Mouse (Mus musculus) ES-Bruce4 (cell line): ENCODE data around the gene Foxo3.

Experiments
- CTCF ChIP-seq: IDR thresholded peaks from one replicate; pipeline ENCODE4 v1.8.1; 2011; ENCODE audit warnings: low read depth, low read length
- EP300 ChIP-seq: IDR thresholded peaks from 2 replicates; pipeline ENCODE4 v1.6.1; 2011; ENCODE audit warnings: low read depth, low read length; ENCODE audit not compliant: insufficient read depth
- POLR2A ChIP-seq: IDR thresholded peaks from one replicate; pipeline ENCODE4 v1.8.1; 2011; ENCODE audit warnings: low read length; ENCODE audit not compliant: insufficient read depth

DNA sequence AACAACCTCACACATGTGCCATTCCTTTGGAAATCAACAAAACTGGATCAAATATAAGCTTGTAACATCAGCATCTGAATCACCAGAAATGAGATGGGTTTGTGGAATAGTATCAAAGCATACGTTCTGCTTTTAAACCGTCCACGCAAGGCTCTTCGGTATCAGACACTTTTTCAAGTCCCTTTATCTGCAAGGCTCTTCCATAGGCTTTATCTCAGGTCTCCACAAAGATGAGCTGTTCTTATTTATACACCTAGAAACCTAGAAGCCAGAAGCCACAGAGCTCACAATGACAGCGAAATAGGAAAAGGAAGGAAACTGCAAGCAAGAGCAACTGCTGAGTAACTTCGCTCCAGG lies 3.2 kb downstream of the Foxo3 start:
- no peak for TF ChIP-seq EP300
- TF ChIP-seq CTCF: no peak
- TF ChIP-seq POLR2A: no peak
